Mouse (Mus musculus) cortical plate, adult 2 months (tissue): ENCODE results near the gene Nkx3-2. TPM values are rescaled to one million over a fixed set of nuclear protein-coding genes. Genes with fewer than 3 reads are reported as not detected.

Experiments used
- H3K27ac ChIP-seq: fragments of 200-500 bp; 2 replicates; pipeline ENCODE4 v1.5.1; 2012; ENCODE audit warnings: low read length, control low read depth, inconsistent platforms; ENCODE audit not compliant: insufficient read depth
- H3K4me1 ChIP-seq: fragments of 200-500 bp; 2 replicates; pipeline ENCODE4 v1.6.1; 2011; ENCODE audit warnings: low read length; ENCODE audit not compliant: control insufficient read depth, insufficient read depth
- H3K4me3 ChIP-seq: fragments of 200-500 bp; 2 replicates; pipeline ENCODE4 v1.5.1; 2011; ENCODE audit warnings: mild to moderate bottlenecking, low read length, control low read depth; ENCODE audit not compliant: insufficient read depth
- CTCF ChIP-seq: fragments of 200-500 bp; IDR thresholded peaks from 2 replicates; pipeline ENCODE4 v1.5.1; 2011; ENCODE audit warnings: mild to moderate bottlenecking, control low read depth, low read length; ENCODE audit not compliant: insufficient read depth; ENCODE audit errors: extremely low read depth
- POLR2A ChIP-seq: fragments of 200-500 bp; IDR thresholded peaks from 2 replicates; pipeline ENCODE4 v1.6.1; 2011; ENCODE audit warnings: mild to moderate bottlenecking, low read length, control low read depth; ENCODE audit not compliant: insufficient read depth; ENCODE audit errors: extremely low read depth
- polyA plus RNA-seq: library from polyadenylated mRNA; depleted of rRNA; stranded (reverse); fragments of >200 nt; gene quantifications from 2 replicates; pipeline ENCODE4 v1.2.3, GENCODE M21; 2012; rRNA removed

Gene Nkx3-2
- polyA plus RNA-seq, 1 experiment = not detected

- no peaks in the 10 kb centered on the region for H3K4me1 ChIP-seq
- TF ChIP-seq CTCF = no peak
- TF ChIP-seq POLR2A = no peak
- H3K4me3 ChIP-seq = no peak overlapping the region
- H3K27ac ChIP-seq = no peak overlapping the region
Observed at GRCm38 (mm10) chr5:41755373-41755960, 8.8 kb downstream of the Nkx3-2 start.

DNA sequence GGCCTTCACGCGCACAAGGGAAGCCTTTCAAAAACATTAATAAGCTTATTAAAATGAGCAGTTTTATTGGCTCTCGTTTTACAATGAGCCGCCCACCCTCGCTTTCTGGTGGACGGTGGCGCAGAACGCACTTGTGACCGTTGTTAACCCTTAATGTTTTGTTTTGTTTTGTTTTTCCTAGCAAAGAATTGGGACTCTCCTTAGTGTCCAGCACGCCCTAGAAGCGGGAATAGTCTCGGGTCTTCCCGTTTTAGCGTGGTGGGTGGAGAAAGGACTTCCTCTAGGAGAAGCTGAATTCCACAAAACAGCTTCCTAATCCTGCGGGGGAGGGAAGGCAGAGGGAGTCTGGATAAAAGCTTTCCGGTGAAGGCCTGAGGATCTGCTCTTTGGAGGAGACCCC lies 9.5 kb downstream of the Nkx3-2 start:
- Histone ChIP-seq H3K4me3 (no peak overlapping the region), H3K27ac (no peak overlapping the region), H3K4me1 (no peaks in the 10 kb centered on the region)
- TF ChIP-seq POLR2A (no peak), CTCF (no peak)

- no peak overlapping the region for H3K27ac ChIP-seq
- H3K4me1 ChIP-seq = no peaks in the 10 kb centered on the region
- no peak for TF ChIP-seq CTCF
- TF ChIP-seq POLR2A = no peak
- no peak overlapping the region for H3K4me3 ChIP-seq
Observed at GRCm38 (mm10) chr5:41754226-41754775, 10.0 kb downstream of the Nkx3-2 start.

- no peak overlapping the region for H3K27ac ChIP-seq
- no peak overlapping the region for H3K4me3 ChIP-seq
- no peak for TF ChIP-seq CTCF
- no peak for TF ChIP-seq POLR2A
- H3K4me1 ChIP-seq = no peaks in the 10 kb centered on the region
Observed at GRCm38 (mm10) chr5:41752721-41753120, 11.6 kb downstream of the Nkx3-2 start.

DNA sequence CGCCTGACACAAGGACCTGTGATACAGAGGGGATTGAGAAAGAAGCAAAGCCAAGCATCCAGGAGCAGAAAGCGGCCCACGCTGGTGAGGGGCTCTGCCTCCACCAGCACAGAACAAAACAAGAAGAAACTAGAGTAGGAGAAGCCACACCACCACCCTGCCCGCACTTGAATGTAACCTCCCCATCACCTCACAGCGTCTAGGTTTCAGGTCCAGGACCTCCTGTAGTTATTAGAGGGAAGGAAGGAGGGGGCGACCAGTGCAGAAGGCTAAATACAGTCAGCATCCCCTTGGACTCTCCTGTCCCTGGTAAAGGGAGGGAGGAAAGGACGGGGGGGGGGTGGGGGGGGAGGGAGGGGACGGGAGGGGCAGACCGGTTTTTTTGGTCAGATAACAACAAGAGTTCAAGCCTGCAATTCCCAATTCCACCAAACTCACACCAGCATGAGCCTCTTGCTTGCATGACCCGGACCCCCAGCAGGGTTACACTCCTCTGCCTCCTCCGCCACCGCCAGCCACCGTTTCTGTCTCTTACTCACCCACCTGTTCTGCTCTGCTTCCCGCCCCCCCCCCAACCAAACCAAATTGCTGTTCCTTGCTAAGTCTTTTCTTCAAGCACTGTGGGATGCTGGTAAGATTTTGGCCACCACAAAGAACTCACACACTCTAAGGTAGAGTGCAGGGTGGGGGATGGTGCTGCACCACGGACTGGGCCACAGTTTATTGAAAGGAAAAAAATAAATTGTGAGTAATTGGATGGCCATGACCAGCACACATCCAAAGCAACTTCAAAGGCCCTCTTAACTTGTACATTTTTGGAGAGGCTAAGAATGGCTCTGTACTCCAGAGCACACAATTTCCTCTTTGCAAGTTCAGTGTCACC lies 19.2 kb downstream of the Nkx3-2 start:
- Histone ChIP-seq H3K4me1 (no peaks in the 10 kb centered on the region), H3K4me3 (no peak overlapping the region), H3K27ac (no peak overlapping the region)
- TF ChIP-seq CTCF (no peak), POLR2A (no peak)

- H3K27ac ChIP-seq = no peak overlapping the region
- no peak overlapping the region for H3K4me3 ChIP-seq
- H3K4me1 ChIP-seq = no peaks in the 10 kb centered on the region
- TF ChIP-seq POLR2A (no peak), CTCF (no peak)
Observed at GRCm38 (mm10) chr5:41744234-41744633, 20.1 kb downstream of the Nkx3-2 start.

DNA sequence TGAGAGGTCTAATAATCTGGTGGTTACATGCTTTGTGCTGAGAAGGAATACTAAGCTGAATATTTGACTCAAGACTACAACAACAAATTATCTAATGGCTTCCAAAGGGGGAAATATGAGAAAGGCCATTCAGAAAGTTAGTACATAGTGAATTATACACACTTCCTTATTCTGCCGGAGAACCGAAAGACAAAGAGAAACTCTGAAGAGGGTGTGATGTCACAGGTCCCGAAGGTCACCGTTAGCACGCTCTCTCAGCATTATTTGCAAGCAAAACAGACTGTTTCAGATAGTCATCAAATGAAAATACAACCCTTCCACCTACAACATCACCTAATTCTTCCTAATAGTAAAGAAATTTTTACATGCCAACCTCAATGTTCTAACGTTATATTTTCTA lies 25.5 kb downstream of the Nkx3-2 start:
- H3K27ac ChIP-seq = no peak overlapping the region
- no peak for TF ChIP-seq POLR2A
- TF ChIP-seq CTCF = no peak

DNA sequence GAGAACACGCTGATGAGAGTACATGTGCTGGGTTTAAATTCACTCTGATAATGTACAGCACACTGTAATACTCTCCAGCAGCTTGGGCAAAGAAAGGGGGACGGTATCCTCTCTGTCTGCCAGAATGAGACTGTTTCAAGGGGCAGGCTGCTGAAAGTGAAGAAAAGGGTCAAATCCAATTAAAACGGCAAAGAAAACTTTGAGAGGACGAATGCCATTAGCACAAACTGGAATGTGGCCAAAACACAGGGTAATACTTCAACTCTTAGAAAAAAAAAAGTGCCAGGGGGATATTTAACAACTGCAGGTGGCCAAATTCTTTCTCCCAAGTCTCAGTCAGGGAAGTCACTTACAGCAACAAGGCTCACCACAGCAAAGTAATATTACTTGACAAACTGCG lies 27.3 kb downstream of the Nkx3-2 start:
- TF ChIP-seq CTCF (no peak), POLR2A (no peak)
- H3K4me3 ChIP-seq = no peak overlapping the region

More for the DNA sequence above, 25.5 kb downstream of the Nkx3-2 start:
- H3K4me3 ChIP-seq = no peak overlapping the region
- H3K4me1 ChIP-seq = no peaks in the 10 kb centered on the region

GRCm38 (mm10) chr5:41727017-41727416 lies 37.3 kb downstream of the Nkx3-2 start:
- Histone ChIP-seq H3K4me3 (no peak overlapping the region), H3K27ac (no peak overlapping the region), H3K4me1 (no peaks in the 10 kb centered on the region)
- TF ChIP-seq CTCF (no peak), POLR2A (no peak)

More for the DNA sequence above, 27.3 kb downstream of the Nkx3-2 start:
- no peak overlapping the region for H3K27ac ChIP-seq
- H3K4me1 ChIP-seq = no peaks in the 10 kb centered on the region

GRCm38 (mm10) chr5:41725573-41725972 lies 38.7 kb downstream of the Nkx3-2 start:
- Histone ChIP-seq H3K4me1 (no peaks in the 10 kb centered on the region), H3K4me3 (no peak overlapping the region), H3K27ac (no peak overlapping the region)
- no peak for TF ChIP-seq CTCF
- no peak for TF ChIP-seq POLR2A

Other genes starting within 250 kb of the Nkx3-2 start
- 68.4 and 70.6 TPM in 2 replicates for gene Rab28, start 56.3 kb downstream of the Nkx3-2 start, polyA plus RNA-seq
- gene Bod1l, start 79.8 kb upstream of the Nkx3-2 start, polyA plus RNA-seq = 16.0 and 17.1 TPM in 2 replicates